Comparison of ENCODE assay signal across 12 mouse cellular contexts in genomic region chr12:25924526-25924925, GRCm38 (mm10).
DNase-seq lines count a peak whose midpoint lies in the region; ATAC-seq and TF ChIP-seq lines count a peak whose summit lies in the region.
"Had no signal": no experiment of that assay in that cellular context is flagged by ENCODE, and none has a peak within 500 bp of the region (broad histone marks: within the 10 kb centered on the region; RNA-seq: fewer than 3 reads in every experiment).

No protein-coding gene starts in this region.

- no peaks in the 10 kb centered on the region for H3K9me3 ChIP-seq in hindbrain, embryonic 10.5 days
- no peaks in the 10 kb centered on the region for H3K9me3 ChIP-seq in hindbrain, embryonic 14.5 days (ENCODE audit: control insufficient read depth, low read length)
- H3K9me3 ChIP-seq in hindbrain, embryonic 15.5 days, result no peaks in the 10 kb centered on the region
- H3K9me3 ChIP-seq in midbrain, embryonic 12.5 days, result no peaks in the 10 kb centered on the region
- no peaks in the 10 kb centered on the region for H3K9me3 ChIP-seq in heart, embryonic 10.5 days
- H3K9me3 ChIP-seq in lung, postnatal 0 days (ENCODE audit: low read length), result no peaks in the 10 kb centered on the region

- no peak for ATAC-seq in hindbrain, embryonic 14.5 days (ENCODE audit: low FRiP score)
- ATAC-seq in hindbrain, embryonic 15.5 days (ENCODE audit: low FRiP score, low read depth), result peak; percentile 42; the same call in 1 of the 2 replicates
- peak; percentile 30; the same call in 1 of the 2 replicates for ATAC-seq in midbrain, embryonic 12.5 days (ENCODE audit: low FRiP score, low read depth)
- ATAC-seq in lung, postnatal 0 days, result no peak
- ATAC-seq: intestine, postnatal 0 days had no signal

- H3K27me3 ChIP-seq in hindbrain, embryonic 10.5 days (ENCODE audit: insufficient read depth, poor library complexity, severe bottlenecking), result no peaks in the 10 kb centered on the region
- H3K27me3 ChIP-seq in hindbrain, embryonic 14.5 days (ENCODE audit: control insufficient read depth, insufficient read depth, low read length), result no peaks in the 10 kb centered on the region
- H3K27me3 ChIP-seq in hindbrain, embryonic 15.5 days, result no peaks in the 10 kb centered on the region
- H3K27me3 ChIP-seq in midbrain, embryonic 12.5 days, result no peaks in the 10 kb centered on the region
- H3K27me3 ChIP-seq in heart, embryonic 10.5 days (ENCODE audit: insufficient read depth, poor library complexity, severe bottlenecking), result no peaks in the 10 kb centered on the region
- no peaks in the 10 kb centered on the region for H3K27me3 ChIP-seq in lung, postnatal 0 days (replicated peaks; ENCODE audit: insufficient read depth, low read length)

- TF ChIP-seq CTCF in lung, postnatal 0 days (IDR thresholded peaks at IDR 0.05), result no peak

- H3K4me3 ChIP-seq in hindbrain, embryonic 10.5 days, result no peak overlapping the region
- no peak overlapping the region for H3K4me3 ChIP-seq in hindbrain, embryonic 14.5 days (replicated peaks; ENCODE audit: low read length)
- no peak overlapping the region for H3K4me3 ChIP-seq in hindbrain, embryonic 15.5 days
- no peak overlapping the region for H3K4me3 ChIP-seq in midbrain, embryonic 12.5 days
- H3K4me3 ChIP-seq in heart, embryonic 10.5 days, result no peak overlapping the region
- no peak overlapping the region for H3K4me3 ChIP-seq in lung, postnatal 0 days (ENCODE audit: low read depth, low read length)
- H3K4me3 ChIP-seq: erythroblast, embryonic 14.5 days had no signal

- H3K27ac ChIP-seq in hindbrain, embryonic 10.5 days, result 0 out of 2 replicates have a peak overlapping the region, but pooled peaks have one; percentile 1
- no peak overlapping the region for H3K27ac ChIP-seq in hindbrain, embryonic 14.5 days
- no peak overlapping the region for H3K27ac ChIP-seq in hindbrain, embryonic 15.5 days (replicated peaks)
- no peak overlapping the region for H3K27ac ChIP-seq in midbrain, embryonic 12.5 days (replicated peaks)
- H3K27ac ChIP-seq in heart, embryonic 10.5 days, result no peak overlapping the region
- H3K27ac ChIP-seq in lung, postnatal 0 days (ENCODE audit: low read length), result no peak overlapping the region

- WGBS in hindbrain, embryonic 10.5 days, result 63% methylated on average over 9 of the region's 9 CpGs
- WGBS in hindbrain, embryonic 14.5 days, result 28% methylated on average over 9 of the region's 9 CpGs
- WGBS in hindbrain, embryonic 15.5 days, result 31% methylated on average over 9 of the region's 9 CpGs
- WGBS in midbrain, embryonic 12.5 days, result 54% methylated on average over 9 of the region's 9 CpGs
- 81% methylated on average over 9 of the region's 9 CpGs for WGBS in heart, embryonic 10.5 days
- 71% methylated on average over 9 of the region's 9 CpGs for WGBS in lung, postnatal 0 days

- no peak for DNase-seq in hindbrain, embryonic 10.5 days (ENCODE audit: low spot score)
- no peak for DNase-seq in hindbrain, embryonic 14.5 days (ENCODE audit: low spot score)
- peak; percentile 6 to 22 for DNase-seq in right cerebral cortex, postnatal 36 days (ENCODE audit: low spot score in 2 of 2)
- DNase-seq in lung, postnatal 25 days (ENCODE audit: low spot score), result no peak
- no peak for DNase-seq in heart, embryonic 10.5 days (ENCODE audit: low spot score)
- DNase-seq in lung, postnatal 0 days (ENCODE audit: low spot score), result no peak
- DNase-seq: cerebellum, postnatal 25 days had no signal

- H3K36me3 ChIP-seq in hindbrain, embryonic 10.5 days, result no peaks in the 10 kb centered on the region
- H3K36me3 ChIP-seq in hindbrain, embryonic 14.5 days (replicated peaks; ENCODE audit: control insufficient read depth, insufficient read depth), result no peaks in the 10 kb centered on the region
- no peaks in the 10 kb centered on the region for H3K36me3 ChIP-seq in hindbrain, embryonic 15.5 days
- H3K36me3 ChIP-seq in midbrain, embryonic 12.5 days, result no peaks in the 10 kb centered on the region
- H3K36me3 ChIP-seq in heart, embryonic 10.5 days, result no peaks in the 10 kb centered on the region
- H3K36me3 ChIP-seq in lung, postnatal 0 days (ENCODE audit: insufficient read depth, low read length), result no peaks in the 10 kb centered on the region

- no peak overlapping the region for H3K4me2 ChIP-seq in hindbrain, embryonic 14.5 days (replicated peaks)
- H3K4me2 ChIP-seq in hindbrain, embryonic 15.5 days, result no peak overlapping the region
- no peak overlapping the region for H3K4me2 ChIP-seq in midbrain, embryonic 12.5 days (replicated peaks)
- no peak overlapping the region for H3K4me2 ChIP-seq in lung, postnatal 0 days (replicated peaks; ENCODE audit: low read depth, low read length)
- H3K4me2 ChIP-seq: heart, embryonic 11.5 days had no signal

- H3K4me1 ChIP-seq in hindbrain, embryonic 10.5 days (replicated peaks), result peaks cover 15% of the 10 kb centered on the region
- peaks cover 11% of the 10 kb centered on the region; the same call in 1 of the 2 replicates for H3K4me1 ChIP-seq in hindbrain, embryonic 14.5 days (replicated peaks; ENCODE audit: control insufficient read depth, insufficient read depth, low read length)
- peaks cover 20% of the 10 kb centered on the region for H3K4me1 ChIP-seq in hindbrain, embryonic 15.5 days (replicated peaks)
- H3K4me1 ChIP-seq in midbrain, embryonic 12.5 days, result peaks cover 14% of the 10 kb centered on the region; the same call in 1 of the 2 replicates
- no peaks in the 10 kb centered on the region for H3K4me1 ChIP-seq in heart, embryonic 10.5 days
- no peaks in the 10 kb centered on the region for H3K4me1 ChIP-seq in lung, postnatal 0 days (ENCODE audit: insufficient read depth, low read depth, low read length)

- H3K9ac ChIP-seq in hindbrain, embryonic 14.5 days, result no peak overlapping the region
- H3K9ac ChIP-seq in hindbrain, embryonic 15.5 days, result no peak overlapping the region
- no peak overlapping the region for H3K9ac ChIP-seq in midbrain, embryonic 12.5 days (replicated peaks)
- H3K9ac ChIP-seq in lung, postnatal 0 days (replicated peaks; ENCODE audit: low read depth), result no peak overlapping the region

- no peak for TF ChIP-seq EP300 in lung, postnatal 0 days (IDR thresholded peaks at IDR 0.05)

Comparison
In these comparisons a context has a peak if more than half of its experiments do, and no peak if none do; other contexts are left out.
1. ATAC-seq: peak in hindbrain, embryonic 15.5 days (single experiment) and midbrain, embryonic 12.5 days (single experiment); none in hindbrain, embryonic 14.5 days (single experiment) and lung, postnatal 0 days (single experiment).
2. DNase-seq: peak in right cerebral cortex, postnatal 36 days (2 of 2); none in hindbrain, embryonic 10.5 days (single experiment), hindbrain, embryonic 14.5 days (single experiment), lung, postnatal 25 days (single experiment), heart, embryonic 10.5 days (single experiment) and lung, postnatal 0 days (single experiment).